Mouse (Mus musculus) embryonic facial prominence, embryonic 13.5 days (tissue): ENCODE data around the gene Nebl. TPM values are rescaled to one million over a fixed set of nuclear protein-coding genes. Genes with fewer than 3 reads are reported as not detected.

Experiments used
- ATAC-seq: fragments of 200-750 bp; cut with Nextera tagmentation; 2 replicates; pipeline ENCODE4 v1.8.0; 2017; ENCODE audit warnings: low read depth; ENCODE audit not compliant: insufficient number of reproducible peaks, insufficient read depth, low FRiP score, low TSS enrichment
- H3K27ac ChIP-seq: fragments of 300-500 bp; sonication (generic); 2 replicates; pipeline ENCODE4 v1.5.1; 2015; ENCODE audit warnings: moderate library complexity, mild to moderate bottlenecking, inconsistent platforms
- H3K27me3 ChIP-seq: fragments of 300-500 bp; sonication (generic); 2 replicates; pipeline ENCODE4 v1.6.1; 2015; ENCODE audit warnings: mild to moderate bottlenecking, inconsistent platforms
- H3K36me3 ChIP-seq: fragments of 300-500 bp; sonication (generic); 2 replicates; pipeline ENCODE4 v1.6.1; 2015; ENCODE audit warnings: mild to moderate bottlenecking, inconsistent platforms
- H3K4me1 ChIP-seq: fragments of 300-500 bp; sonication (generic); 2 replicates; pipeline ENCODE4 v1.6.1; 2015; ENCODE audit warnings: inconsistent platforms
- H3K4me2 ChIP-seq: fragments of 300-500 bp; sonication (generic); 2 replicates; pipeline ENCODE4 v1.6.1; 2015; ENCODE audit warnings: moderate library complexity, mild to moderate bottlenecking, inconsistent platforms
- H3K4me3 ChIP-seq: fragments of 300-500 bp; sonication (generic); 2 replicates; pipeline ENCODE4 v1.5.1; 2015; ENCODE audit warnings: mild to moderate bottlenecking, inconsistent platforms
- H3K9ac ChIP-seq: fragments of 300-500 bp; sonication (generic); 2 replicates; pipeline ENCODE4 v1.6.1; 2015; ENCODE audit warnings: mild to moderate bottlenecking, inconsistent platforms
- H3K9me3 ChIP-seq: fragments of 300-500 bp; sonication (generic); 2 replicates; pipeline ENCODE4 v1.6.1; 2016; ENCODE audit warnings: inconsistent platforms
- WGBS: fragments of 180-500 bp; shearing (Covaris S2); methylation state at CpG from one replicate; pipeline ENCODE4 v1.1.7; 2015; ENCODE audit warnings: mixed read lengths; 5-methylcytosine and 5-hydroxymethylcytosine counted together
- polyA plus RNA-seq: library from polyadenylated mRNA; unstranded; fragments of >200 nt; fragmentation: Nextera tagmentation; extraction: Ambion mirVana; gene quantifications from 2 replicates; pipeline ENCODE4 v1.2.1, GENCODE M21; 2015

Nebl gene
- polyA plus RNA-seq: 16.2 and 16.6 TPM in 2 replicates

GRCm38 (mm10) chr2:17730957-17731830, at the start of gene Nebl:
Gene Nebl (minus strand): TSS chr2:17731464.
- Histone ChIP-seq H3K4me1 (peaks cover 19% of the 10 kb centered on the region), H3K27me3 (peaks cover 46% of the 10 kb centered on the region), H3K4me2 (peak within 1 kb of the TSS; percentile 99), H3K4me3 (peak within 1 kb of the TSS; percentile 62), H3K36me3 (no peaks in the 10 kb centered on the region), H3K27ac (no peak within 1 kb of the TSS), H3K9me3 (no peaks in the 10 kb centered on the region), H3K9ac (peak within 1 kb of the TSS; percentile 77)
- peak; percentile 87 for ATAC-seq
- WGBS: under 1% methylated on average over 59 of the region's 59 CpGs

- no peak for ATAC-seq
- no peak overlapping the region for H3K4me3 ChIP-seq
These were observed 39.1 kb upstream of the Nebl start for GRCm38 (mm10) chr2:17770246-17770825.

DNA sequence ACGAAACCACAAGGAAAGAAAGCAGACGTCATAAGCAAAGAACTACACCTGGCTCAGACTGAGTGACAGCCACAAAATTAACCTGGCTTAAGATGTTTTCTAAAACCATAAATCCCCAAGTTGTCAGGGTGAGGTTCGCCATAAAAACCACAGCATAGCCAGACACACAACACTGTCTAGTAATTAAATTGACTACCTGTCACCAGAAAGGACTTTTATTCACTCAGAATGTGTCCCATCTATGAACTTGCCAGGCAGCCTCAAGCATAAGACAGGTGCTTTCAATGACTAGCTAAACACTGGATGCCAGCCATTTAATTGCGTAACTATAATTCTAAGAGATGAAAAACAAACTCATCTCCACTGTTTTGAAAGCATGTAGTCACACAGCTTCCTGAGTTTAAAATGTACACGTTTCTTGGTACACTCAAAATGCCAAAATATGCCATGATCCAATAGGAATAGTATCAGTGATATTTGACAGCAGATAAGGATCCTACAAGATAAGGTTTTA, 38.0 kb upstream of the Nebl start:
- 58% methylated on average over 5 of the region's 5 CpGs for WGBS
- Histone ChIP-seq H3K4me2 (no peak overlapping the region), H3K4me3 (no peak overlapping the region), H3K36me3 (no peaks in the 10 kb centered on the region), H3K27me3 (no peaks in the 10 kb centered on the region), H3K9ac (no peak overlapping the region), H3K27ac (no peak overlapping the region), H3K9me3 (no peaks in the 10 kb centered on the region), H3K4me1 (no peaks in the 10 kb centered on the region)
- ATAC-seq: no peak

More at GRCm38 (mm10) chr2:17770246-17770825, 39.1 kb upstream of the Nebl start:
- Histone ChIP-seq H3K4me2 (no peak overlapping the region), H3K27me3 (no peaks in the 10 kb centered on the region), H3K36me3 (no peaks in the 10 kb centered on the region), H3K9ac (no peak overlapping the region), H3K4me1 (no peaks in the 10 kb centered on the region), H3K27ac (no peak overlapping the region), H3K9me3 (no peaks in the 10 kb centered on the region)
- 87% methylated on average over 4 of the region's 4 CpGs for WGBS

- no peak overlapping the region for H3K27ac ChIP-seq
- H3K9me3 ChIP-seq: no peaks in the 10 kb centered on the region
- no peak for ATAC-seq
- 26% methylated on average over 4 of the region's 4 CpGs for WGBS
- no peaks in the 10 kb centered on the region for H3K4me1 ChIP-seq
- H3K4me2 ChIP-seq: no peak overlapping the region
- no peak overlapping the region for H3K4me3 ChIP-seq
- H3K9ac ChIP-seq: no peak overlapping the region
- H3K27me3 ChIP-seq: no peaks in the 10 kb centered on the region
- no peaks in the 10 kb centered on the region for H3K36me3 ChIP-seq
These were observed 25.0 kb upstream of the Nebl start for GRCm38 (mm10) chr2:17756271-17756670.

GRCm38 (mm10) chr2:17742051-17742763, 10.9 kb upstream of the Nebl start:
- 5% methylated on average over 11 of the region's 11 CpGs for WGBS

DNA sequence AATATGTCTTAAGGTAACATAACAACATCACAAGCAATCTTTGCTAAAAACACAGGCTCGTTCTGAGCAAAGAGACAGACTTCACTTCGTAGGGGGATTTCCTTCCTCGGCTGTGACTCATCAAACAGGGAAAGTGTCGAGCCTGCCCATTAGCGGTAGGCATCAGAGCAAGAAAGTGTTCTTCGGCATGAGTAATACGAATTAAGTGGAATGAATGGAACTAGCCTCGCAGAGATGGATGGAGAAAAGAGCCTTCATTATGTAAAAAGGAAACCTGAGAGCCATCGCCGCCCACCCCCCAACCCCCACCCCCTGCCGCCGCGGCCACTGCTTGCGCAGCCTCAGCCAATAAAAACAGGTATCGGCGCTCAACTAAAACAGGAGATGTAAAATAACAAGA, 10.3 kb upstream of the Nebl start:
- Histone ChIP-seq H3K9ac (no peak overlapping the region), H3K4me1 (peaks cover 10% of the 10 kb centered on the region), H3K9me3 (no peaks in the 10 kb centered on the region), H3K27me3 (peaks cover 10% of the 10 kb centered on the region; the same call in 1 of the 2 replicates), H3K4me2 (peak overlapping the region; percentile 58), H3K36me3 (no peaks in the 10 kb centered on the region), H3K27ac (peak overlapping the region; percentile 44; the same call in 1 of the 2 replicates), H3K4me3 (peak overlapping the region; percentile 37)
- peak; percentile 53; the same call in 1 of the 2 replicates for ATAC-seq
- WGBS: under 1% methylated on average over 16 of the region's 16 CpGs

More at GRCm38 (mm10) chr2:17742051-17742763, 10.9 kb upstream of the Nebl start:
- no peaks in the 10 kb centered on the region for H3K9me3 ChIP-seq
- H3K36me3 ChIP-seq: no peaks in the 10 kb centered on the region
- H3K4me3 ChIP-seq: peak overlapping the region; percentile 37
- peaks cover 10% of the 10 kb centered on the region for H3K4me1 ChIP-seq
- H3K4me2 ChIP-seq: peak overlapping the region; percentile 58
- no peak for ATAC-seq
- no peak overlapping the region for H3K9ac ChIP-seq
- H3K27me3 ChIP-seq: peaks cover 10% of the 10 kb centered on the region; the same call in 1 of the 2 replicates
- H3K27ac ChIP-seq: peak overlapping the region; percentile 48; the same call in 1 of the 2 replicates

DNA sequence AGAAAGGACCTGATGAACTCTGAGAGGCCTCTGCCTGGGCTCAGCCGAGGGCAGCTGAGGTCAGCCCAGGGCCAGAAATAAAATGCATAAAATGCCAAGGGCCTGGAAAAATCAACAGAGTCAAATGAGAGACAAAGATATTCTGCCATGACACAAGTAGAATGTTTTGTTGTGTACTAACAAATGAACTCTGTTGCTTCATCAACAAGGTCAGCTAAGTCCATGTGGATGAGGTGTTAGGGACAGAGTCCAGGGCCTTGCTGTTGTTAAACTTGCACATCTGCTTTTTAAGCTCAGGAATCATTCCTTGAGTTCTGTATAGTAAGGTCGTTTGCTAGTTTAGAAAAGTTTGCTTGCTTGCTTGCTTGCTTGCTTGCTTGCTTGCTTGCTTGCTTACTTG, 9.2 kb upstream of the Nebl start:
- no peak overlapping the region for H3K4me3 ChIP-seq
- H3K9ac ChIP-seq: no peak overlapping the region
- H3K36me3 ChIP-seq: no peaks in the 10 kb centered on the region
- no peak overlapping the region for H3K4me2 ChIP-seq
- ATAC-seq: no peak
- H3K27me3 ChIP-seq: peaks cover 10% of the 10 kb centered on the region; the same call in 1 of the 2 replicates
- H3K9me3 ChIP-seq: no peaks in the 10 kb centered on the region
- H3K4me1 ChIP-seq: peaks cover 10% of the 10 kb centered on the region
- H3K27ac ChIP-seq: no peak overlapping the region
- 46% methylated on average over 2 of the region's 2 CpGs for WGBS

GRCm38 (mm10) chr2:17732210-17732609, 946 bp upstream of the Nebl start:
- Histone ChIP-seq H3K27me3 (peaks cover 44% of the 10 kb centered on the region), H3K4me3 (no peak overlapping the region; the same call in 1 of the 2 replicates), H3K9me3 (no peaks in the 10 kb centered on the region)

GRCm38 (mm10) chr2:17731831-17732200, 552 bp upstream of the Nebl start:
- Histone ChIP-seq H3K4me2 (peak overlapping the region; percentile 99), H3K4me3 (peak overlapping the region; percentile 62), H3K9ac (no peak overlapping the region), H3K9me3 (no peaks in the 10 kb centered on the region), H3K36me3 (no peaks in the 10 kb centered on the region), H3K27ac (no peak overlapping the region), H3K27me3 (peaks cover 44% of the 10 kb centered on the region), H3K4me1 (peaks cover 19% of the 10 kb centered on the region)
- no peak for ATAC-seq
- 12% methylated on average over 6 of the region's 6 CpGs for WGBS

More at GRCm38 (mm10) chr2:17732210-17732609, 946 bp upstream of the Nebl start:
- 37% methylated on average over 7 of the region's 7 CpGs for WGBS
- Histone ChIP-seq H3K27ac (no peak overlapping the region), H3K36me3 (no peaks in the 10 kb centered on the region), H3K4me1 (peaks cover 19% of the 10 kb centered on the region), H3K4me2 (peak overlapping the region; percentile 99; the same call in 1 of the 2 replicates), H3K9ac (no peak overlapping the region)
- no peak for ATAC-seq

- H3K27ac ChIP-seq: no peak overlapping the region
- peaks cover 47% of the 10 kb centered on the region for H3K27me3 ChIP-seq
- under 1% methylated on average over 20 of the region's 20 CpGs for WGBS
- peaks cover 19% of the 10 kb centered on the region for H3K4me1 ChIP-seq
- peak overlapping the region; percentile 62 for H3K4me3 ChIP-seq
- no peaks in the 10 kb centered on the region for H3K9me3 ChIP-seq
- no peak; the same call in 1 of the 2 replicates for ATAC-seq
- peak overlapping the region; percentile 99 for H3K4me2 ChIP-seq
- no peaks in the 10 kb centered on the region for H3K36me3 ChIP-seq
- peak overlapping the region; percentile 77 for H3K9ac ChIP-seq
These were observed 662 bp downstream of the Nebl start for GRCm38 (mm10) chr2:17730648-17730956.
